Mouse (Mus musculus) spleen, postnatal 4 days (tissue): ENCODE results near the gene Cdh13.

Source experiments
- DNase-seq, 2 experiments: peaks; one replicate each; pipeline ENCODE4 v3.0.0; 2022; ENCODE audit warnings: low spot score in 2 of 2

Gene Cdh13

GRCm38 (mm10) chr8:118380058-118380457 is 96.5 kb downstream of the Cdh13 start:
- DNase-seq: no peak

GRCm38 (mm10) chr8:118380782-118381181 is 97.2 kb downstream of the Cdh13 start:
- no peak for DNase-seq

- DNase-seq: no peak
Measured at GRCm38 (mm10) chr8:118381641-118382040, 98.1 kb downstream of the Cdh13 start.

- no peak for DNase-seq
Measured at GRCm38 (mm10) chr8:118384314-118384713, 100.8 kb downstream of the Cdh13 start.

GRCm38 (mm10) chr8:118389456-118389855 is 105.9 kb downstream of the Cdh13 start:
- no peak for DNase-seq

- no peak for DNase-seq
Measured at GRCm38 (mm10) chr8:118393909-118394650, 110.5 kb downstream of the Cdh13 start.

- no peak for DNase-seq
Measured at GRCm38 (mm10) chr8:118395178-118395577, 111.6 kb downstream of the Cdh13 start.

- DNase-seq: no peak
Measured at GRCm38 (mm10) chr8:118404836-118405235, 121.3 kb downstream of the Cdh13 start.

GRCm38 (mm10) chr8:118407322-118407721 is 123.8 kb downstream of the Cdh13 start:
- DNase-seq: no peak

GRCm38 (mm10) chr8:118409396-118409795 is 125.9 kb downstream of the Cdh13 start:
- DNase-seq: no peak

- no peak for DNase-seq
Measured at GRCm38 (mm10) chr8:118410341-118410970, 126.9 kb downstream of the Cdh13 start.

- DNase-seq: no peak
Measured at GRCm38 (mm10) chr8:118415672-118416071, 132.1 kb downstream of the Cdh13 start.

- DNase-seq: no peak
Measured at GRCm38 (mm10) chr8:118416811-118417355, 133.3 kb downstream of the Cdh13 start.

- DNase-seq: no peak
Measured at GRCm38 (mm10) chr8:118422624-118423023, 139.1 kb downstream of the Cdh13 start.

GRCm38 (mm10) chr8:118428941-118429340 is 145.4 kb downstream of the Cdh13 start:
- no peak for DNase-seq

- DNase-seq: no peak
Measured at GRCm38 (mm10) chr8:118431731-118432440, 148.4 kb downstream of the Cdh13 start.

- DNase-seq: no peak
Measured at GRCm38 (mm10) chr8:118433553-118434180, 150.1 kb downstream of the Cdh13 start.

GRCm38 (mm10) chr8:118436751-118437150 is 153.2 kb downstream of the Cdh13 start:
- no peak for DNase-seq

GRCm38 (mm10) chr8:118437152-118437551 is 153.6 kb downstream of the Cdh13 start:
- DNase-seq: no peak

- DNase-seq: no peak
Measured at GRCm38 (mm10) chr8:118437874-118438273, 154.3 kb downstream of the Cdh13 start.

- DNase-seq: no peak
Measured at GRCm38 (mm10) chr8:118439857-118440256, 156.3 kb downstream of the Cdh13 start.

GRCm38 (mm10) chr8:118443361-118443760 is 159.8 kb downstream of the Cdh13 start:
- no peak for DNase-seq
